Mouse (Mus musculus) layer of hippocampus, adult 9-11 months (tissue): Measurements from ENCODE around the gene Muc15.

Source experiments
- DNase-seq: peaks from one replicate; pipeline ENCODE4 v3.0.0; 2022

Muc15 gene

GRCm38 (mm10) chr2:110721290-110721753 is at the start of gene Muc15:
TSS of gene Muc15 (plus strand) at chr2:110721340.
- DNase-seq: no peak

GRCm38 (mm10) chr2:110709436-110709835 is 11.7 kb upstream of the Muc15 start:
- no peak for DNase-seq

GRCm38 (mm10) chr2:110710055-110710720 is 11.0 kb upstream of the Muc15 start:
- peak; percentile 27 for DNase-seq

GRCm38 (mm10) chr2:110719051-110719450 is 2.1 kb upstream of the Muc15 start:
- DNase-seq: peak; percentile 13

DNA sequence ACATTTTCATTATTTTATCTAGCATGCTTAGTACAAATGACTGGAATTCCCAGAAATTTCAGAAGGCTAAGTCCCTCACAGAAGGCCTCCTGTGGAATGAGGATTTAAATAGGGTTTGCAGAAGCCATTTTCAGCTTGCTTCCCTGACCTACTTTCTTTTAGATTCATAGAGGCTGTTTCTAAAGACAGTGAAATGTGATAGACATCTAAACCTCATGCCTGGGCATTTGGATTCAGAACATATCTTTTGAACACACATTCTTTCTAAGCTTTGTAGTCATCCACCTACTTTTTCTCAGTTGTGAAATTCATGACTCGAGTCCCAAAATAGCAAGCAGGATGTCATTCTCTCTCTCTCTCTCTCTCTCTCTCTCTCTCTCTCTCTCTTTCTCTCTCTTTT is 1.1 kb downstream of the Muc15 start:
- DNase-seq: no peak

DNA sequence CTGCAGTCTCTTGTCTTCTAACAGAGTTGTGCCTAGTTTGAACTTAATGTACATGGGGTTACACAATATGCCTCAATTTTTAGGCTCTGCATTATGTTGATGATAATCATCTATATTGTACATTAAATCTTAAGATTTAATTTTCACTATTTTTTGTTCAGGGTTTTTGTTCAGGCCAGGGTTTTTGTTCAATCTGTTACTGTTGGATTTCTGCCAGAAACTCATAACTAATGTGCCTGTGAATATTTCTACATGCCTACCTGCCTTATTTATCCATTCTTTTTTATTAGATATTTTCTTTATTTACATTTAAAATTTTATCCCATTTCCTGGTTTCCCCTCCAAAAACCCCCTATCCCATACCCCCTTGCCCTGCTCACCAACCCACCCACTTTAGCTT is 5.0 kb downstream of the Muc15 start:
- DNase-seq: no peak

DNA sequence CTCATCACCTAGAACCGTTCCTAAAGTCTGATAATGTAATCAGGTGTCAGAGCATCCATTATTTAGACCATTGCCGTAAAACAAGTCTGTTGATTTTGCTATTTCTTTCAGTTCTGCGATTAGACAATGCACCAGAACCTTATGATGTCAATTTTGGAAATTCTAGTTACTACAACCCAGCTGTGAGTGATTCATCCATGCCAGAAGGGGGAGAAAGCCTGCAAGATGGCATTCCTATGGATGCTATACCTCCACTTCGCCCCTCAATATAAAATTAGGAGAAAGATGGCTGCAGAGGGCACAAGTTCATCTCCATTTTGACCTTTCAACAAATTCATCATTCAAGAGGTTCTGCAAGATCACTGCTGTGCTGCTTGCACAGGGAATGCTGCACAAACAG is 16.1 kb downstream of the Muc15 start:
- no peak for DNase-seq

DNA sequence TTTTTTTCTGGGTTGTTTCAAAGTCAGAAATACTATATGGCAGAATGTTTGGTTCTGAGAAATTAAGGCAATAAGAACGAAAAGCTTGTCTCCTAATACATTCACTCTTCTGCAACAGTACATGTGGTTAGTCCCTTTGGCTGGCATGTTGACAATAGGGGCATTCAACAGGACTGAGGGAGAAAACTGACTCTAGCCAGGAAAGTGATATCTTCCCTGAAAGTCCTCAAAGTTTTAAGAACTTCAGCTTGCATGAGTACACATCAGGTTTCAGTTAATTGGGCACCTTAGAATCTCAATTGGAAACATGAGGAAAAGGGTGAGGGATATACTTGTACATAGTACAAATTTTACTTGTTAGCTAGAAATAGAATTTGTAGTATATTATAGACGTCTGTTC is 16.8 kb downstream of the Muc15 start:
- DNase-seq: no peak

DNA sequence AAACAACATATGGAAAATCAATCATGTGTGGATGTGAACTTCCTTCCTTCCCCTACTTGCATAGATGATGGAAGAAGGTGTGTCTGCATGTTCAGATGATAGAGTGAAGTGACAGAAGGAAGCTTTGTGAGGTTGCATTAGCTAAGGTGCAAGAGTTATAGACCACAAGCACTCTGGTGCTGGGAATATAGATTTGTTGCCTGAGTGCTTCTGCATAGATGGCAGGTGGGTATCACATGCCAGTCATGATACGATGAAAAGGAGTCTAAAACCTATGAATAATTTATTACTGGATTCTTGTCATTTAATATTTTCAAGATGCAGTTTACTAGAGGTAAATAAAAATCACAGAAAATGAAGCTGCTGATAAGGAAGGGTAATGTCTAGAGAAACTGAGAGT is 18.6 kb downstream of the Muc15 start:
- no peak for DNase-seq

DNA sequence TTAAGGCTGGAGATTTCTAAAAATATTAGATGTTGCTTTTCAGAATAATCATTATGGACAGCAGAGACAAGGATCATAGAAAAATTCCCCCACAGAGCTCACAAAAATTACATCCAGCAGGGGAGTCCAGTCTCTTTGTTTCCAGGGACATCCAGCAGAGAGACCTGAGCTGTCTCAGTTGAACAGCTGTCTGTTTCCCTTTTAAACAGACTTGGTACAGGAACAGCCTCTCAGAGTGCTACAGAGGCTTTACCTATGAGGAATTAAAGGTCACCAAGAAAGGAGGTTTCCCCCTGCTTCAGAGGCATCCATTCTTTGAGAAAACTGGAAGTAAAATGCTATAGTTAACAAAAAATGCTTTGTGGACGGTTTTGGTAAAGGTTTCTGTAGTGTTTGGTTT is 19.4 kb downstream of the Muc15 start:
- DNase-seq: no peak

- DNase-seq: no peak
These were observed 36.4 kb downstream of the Muc15 start for GRCm38 (mm10) chr2:110757556-110757955.

DNA sequence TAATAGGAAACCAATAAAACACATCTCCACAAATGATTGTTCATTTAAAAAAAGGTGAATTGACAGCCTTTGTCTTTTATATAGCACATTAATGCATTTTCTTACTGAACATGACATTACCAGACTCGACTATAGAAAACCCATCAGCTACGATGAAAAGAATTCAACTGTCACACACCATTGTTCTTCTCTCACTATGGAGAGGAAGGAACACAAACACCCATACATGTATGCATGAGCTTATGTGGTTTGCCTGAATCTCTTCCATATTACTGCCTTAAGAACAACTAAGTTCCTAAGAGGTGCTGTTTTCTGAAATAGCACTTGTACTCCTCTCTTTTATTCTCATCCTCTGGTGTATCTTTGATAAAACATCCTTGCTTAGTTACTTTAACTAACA is 38.3 kb downstream of the Muc15 start:
- DNase-seq: no peak

GRCm38 (mm10) chr2:110787396-110787795 is 66.3 kb downstream of the Muc15 start:
- DNase-seq: no peak
